Mouse (Mus musculus) megakaryocyte, embryonic 14.5 days (primary cell): Measurements from ENCODE around the gene Me3.

ENCODE experiments used
- FLI1 ChIP-seq: IDR thresholded peaks from 2 replicates; pipeline ENCODE4 v1.6.1; 2012; ENCODE audit warnings: low read length, inconsistent platforms, mixed read lengths
- GATA1 ChIP-seq: IDR thresholded peaks from 3 replicates; pipeline ENCODE4 v1.6.1; 2012; ENCODE audit warnings: mixed read lengths, low read length, inconsistent platforms, borderline replicate concordance

- no peak for TF ChIP-seq GATA1
- TF ChIP-seq FLI1 = no peak
Observed at GRCm38 (mm10) chr7:89595813-89596212, 36.4 kb upstream of the Me3 start.
